Mouse (Mus musculus): ENCODE results near the gene Hs2st1.

- TF ChIP-seq POLR2A (IDR thresholded peaks at IDR 0.05; ENCODE audit: borderline replicate concordance, extremely low read depth, insufficient read depth, insufficient read length, poor library complexity, severe bottlenecking) (no peak), CTCF (IDR thresholded peaks at IDR 0.05; ENCODE audit: borderline replicate concordance, extremely low read depth, insufficient read depth, insufficient read length) (no peak)
Measured at GRCm38 (mm10) chr3:144531023-144531422, 39.0 kb downstream of the Hs2st1 start.

Data from brain, embryonic 14.5 days (tissue).